Mouse (Mus musculus) midbrain, embryonic 14.5 days (tissue): ENCODE measurements around the gene Enox1. TPM values are rescaled to one million over a fixed set of nuclear protein-coding genes. Genes with fewer than 3 reads are reported as not detected.

Experiments
- ATAC-seq: fragments of 200-750 bp; cut with Nextera tagmentation; 2 replicates; pipeline ENCODE4 v1.8.0; 2017; ENCODE audit warnings: moderate number of reproducible peaks, moderate library complexity; ENCODE audit not compliant: low FRiP score, low TSS enrichment
- DNase-seq: peaks from one replicate; pipeline ENCODE4 v3.0.0-alpha.2; 2015
- H3K27ac ChIP-seq: fragments of 300-500 bp; sonication (generic); replicated peaks from 2 replicates; pipeline ENCODE4 v1.5.1; 2014; ENCODE audit warnings: mild to moderate bottlenecking, low read depth, low read length, moderate library complexity
- H3K27me3 ChIP-seq: fragments of 300-500 bp; sonication (generic); 2 replicates; pipeline ENCODE4 v1.6.1; 2014; ENCODE audit warnings: low read length, control low read depth, mixed read lengths; ENCODE audit not compliant: control insufficient read depth, insufficient read depth
- H3K36me3 ChIP-seq: fragments of 300-500 bp; sonication (generic); 2 replicates; pipeline ENCODE4 v1.6.1; 2014; ENCODE audit warnings: low read length, control low read depth; ENCODE audit not compliant: control insufficient read depth, insufficient read depth
- H3K4me1 ChIP-seq: fragments of 300-500 bp; sonication (generic); 2 replicates; pipeline ENCODE4 v1.6.1; 2014; ENCODE audit warnings: mild to moderate bottlenecking, antibody characterized with exemption, low read length, control low read depth; ENCODE audit not compliant: control insufficient read depth, insufficient read depth
- H3K4me2 ChIP-seq: fragments of 300-500 bp; sonication (generic); 2 replicates; pipeline ENCODE4 v1.6.1; 2014; ENCODE audit warnings: mild to moderate bottlenecking, low read length, moderate library complexity
- H3K4me3 ChIP-seq: fragments of 300-500 bp; sonication (generic); replicated peaks from 2 replicates; pipeline ENCODE4 v1.5.1; 2014; ENCODE audit warnings: low read depth, low read length
- H3K9ac ChIP-seq: fragments of 300-500 bp; sonication (generic); replicated peaks from 2 replicates; pipeline ENCODE4 v1.6.1; 2014; ENCODE audit warnings: mild to moderate bottlenecking, low read length, moderate library complexity
- H3K9me3 ChIP-seq: fragments of 300-500 bp; sonication (generic); 2 replicates; pipeline ENCODE4 v1.6.1; 2016; ENCODE audit warnings: low read length, control low read depth, mixed read lengths; ENCODE audit not compliant: control insufficient read depth
- WGBS: fragments of 180-500 bp; shearing (Covaris S2); extraction: QIAGEN DNeasy Blood & Tissue Kit; methylation state at CpG from one replicate; pipeline ENCODE4 v1.1.7; 2014; 5-methylcytosine and 5-hydroxymethylcytosine counted together
- polyA plus RNA-seq: library from polyadenylated mRNA; unstranded; fragments of >200 nt; fragmentation: Nextera tagmentation; extraction: Ambion mirVana; gene quantifications from 2 replicates; pipeline ENCODE4 v1.2.1, GENCODE M21; 2014

Gene Enox1
- polyA plus RNA-seq, 1 experiment from 2014 or later: 39.5 TPM

- Histone ChIP-seq H3K4me1 (peaks cover 16% of the 10 kb centered on the region), H3K27me3 (no peaks in the 10 kb centered on the region), H3K9ac (no peak overlapping the region), H3K4me3 (no peak overlapping the region), H3K9me3 (no peaks in the 10 kb centered on the region), H3K4me2 (no peak overlapping the region), H3K27ac (no peak overlapping the region), H3K36me3 (no peaks in the 10 kb centered on the region)
- ATAC-seq (no peak), DNase-seq (no peak)
- WGBS: 89% methylated on average over 3 of the region's 3 CpGs
Observed at GRCm38 (mm10) chr14:77255201-77255600, 98.6 kb downstream of the Enox1 start.

GRCm38 (mm10) chr14:77255711-77256110 is 99.1 kb downstream of the Enox1 start:
- Histone ChIP-seq H3K4me2 (no peak overlapping the region), H3K36me3 (no peaks in the 10 kb centered on the region), H3K27me3 (no peaks in the 10 kb centered on the region), H3K9ac (no peak overlapping the region), H3K9me3 (no peaks in the 10 kb centered on the region), H3K27ac (no peak overlapping the region), H3K4me1 (peaks cover 14% of the 10 kb centered on the region), H3K4me3 (no peak overlapping the region)
- ATAC-seq: no peak
- WGBS: 93% methylated on average over 6 of the region's 6 CpGs
- DNase-seq: no peak

GRCm38 (mm10) chr14:77256943-77257342 is 100.4 kb downstream of the Enox1 start:
- H3K9ac ChIP-seq: no peak overlapping the region
- ATAC-seq (no peak), DNase-seq (no peak)
- H3K27ac ChIP-seq: no peak overlapping the region
- no peak overlapping the region for H3K4me3 ChIP-seq
- H3K36me3 ChIP-seq: no peaks in the 10 kb centered on the region
- no peaks in the 10 kb centered on the region for H3K27me3 ChIP-seq
- no peak overlapping the region for H3K4me2 ChIP-seq
- H3K9me3 ChIP-seq: no peaks in the 10 kb centered on the region
- WGBS: 67% methylated on average over 2 of the region's 2 CpGs
- H3K4me1 ChIP-seq: peaks cover 11% of the 10 kb centered on the region; the same call in 1 of the 2 replicates

GRCm38 (mm10) chr14:77257461-77257860 is 100.9 kb downstream of the Enox1 start:
- Histone ChIP-seq H3K27ac (no peak overlapping the region), H3K36me3 (no peaks in the 10 kb centered on the region), H3K9me3 (no peaks in the 10 kb centered on the region), H3K4me2 (no peak overlapping the region), H3K4me3 (no peak overlapping the region), H3K9ac (no peak overlapping the region), H3K4me1 (peaks cover 11% of the 10 kb centered on the region; the same call in 1 of the 2 replicates), H3K27me3 (no peaks in the 10 kb centered on the region)
- WGBS: 68% methylated on average over 1 of the region's 1 CpGs
- no peak for ATAC-seq
- no peak for DNase-seq

- H3K9ac ChIP-seq: no peak overlapping the region
- H3K4me3 ChIP-seq: no peak overlapping the region
- no peaks in the 10 kb centered on the region for H3K27me3 ChIP-seq
- H3K4me2 ChIP-seq: no peak overlapping the region
- H3K4me1 ChIP-seq: peaks cover 11% of the 10 kb centered on the region; the same call in 1 of the 2 replicates
- WGBS: 34% methylated on average over 4 of the region's 4 CpGs
- DNase-seq: no peak
- H3K27ac ChIP-seq: no peak overlapping the region
- no peaks in the 10 kb centered on the region for H3K9me3 ChIP-seq
- H3K36me3 ChIP-seq: no peaks in the 10 kb centered on the region
- no peak for ATAC-seq
Observed at GRCm38 (mm10) chr14:77258186-77258585, 101.6 kb downstream of the Enox1 start.

GRCm38 (mm10) chr14:77259686-77260085 is 103.1 kb downstream of the Enox1 start:
- H3K4me2 ChIP-seq: no peak overlapping the region
- no peaks in the 10 kb centered on the region for H3K27me3 ChIP-seq
- H3K9ac ChIP-seq: no peak overlapping the region
- no peak overlapping the region for H3K4me3 ChIP-seq
- 95% methylated on average over 5 of the region's 5 CpGs for WGBS
- peaks cover 14% of the 10 kb centered on the region for H3K4me1 ChIP-seq
- no peaks in the 10 kb centered on the region for H3K36me3 ChIP-seq
- no peaks in the 10 kb centered on the region for H3K9me3 ChIP-seq
- no peak overlapping the region for H3K27ac ChIP-seq
- DNase-seq (no peak), ATAC-seq (no peak)

GRCm38 (mm10) chr14:77260107-77260506 is 103.5 kb downstream of the Enox1 start:
- ATAC-seq: no peak

GRCm38 (mm10) chr14:77266805-77267771 is 110.5 kb downstream of the Enox1 start:
- ATAC-seq: no peak
- Histone ChIP-seq H3K4me1 (peaks cover 25% of the 10 kb centered on the region), H3K9ac (no peak overlapping the region), H3K4me3 (no peak overlapping the region), H3K27me3 (no peaks in the 10 kb centered on the region), H3K27ac (peak overlapping the region; percentile 53), H3K9me3 (no peaks in the 10 kb centered on the region), H3K4me2 (peak overlapping the region; percentile 9), H3K36me3 (no peaks in the 10 kb centered on the region)
- peak; percentile 65 for DNase-seq
- WGBS: 39% methylated on average over 17 of the region's 17 CpGs

More at GRCm38 (mm10) chr14:77260107-77260506, 103.5 kb downstream of the Enox1 start:
- H3K4me1 ChIP-seq: peaks cover 11% of the 10 kb centered on the region
- DNase-seq: no peak
- H3K36me3 ChIP-seq: no peaks in the 10 kb centered on the region
- H3K27me3 ChIP-seq: no peaks in the 10 kb centered on the region
- H3K4me3 ChIP-seq: no peak overlapping the region
- no peak overlapping the region for H3K27ac ChIP-seq
- no peak overlapping the region for H3K9ac ChIP-seq
- WGBS: 82% methylated on average over 4 of the region's 4 CpGs
- H3K4me2 ChIP-seq: no peak overlapping the region
- H3K9me3 ChIP-seq: no peaks in the 10 kb centered on the region
